Comparison of ENCODE assay signal across 12 mouse cellular contexts in the genomic region with DNA sequence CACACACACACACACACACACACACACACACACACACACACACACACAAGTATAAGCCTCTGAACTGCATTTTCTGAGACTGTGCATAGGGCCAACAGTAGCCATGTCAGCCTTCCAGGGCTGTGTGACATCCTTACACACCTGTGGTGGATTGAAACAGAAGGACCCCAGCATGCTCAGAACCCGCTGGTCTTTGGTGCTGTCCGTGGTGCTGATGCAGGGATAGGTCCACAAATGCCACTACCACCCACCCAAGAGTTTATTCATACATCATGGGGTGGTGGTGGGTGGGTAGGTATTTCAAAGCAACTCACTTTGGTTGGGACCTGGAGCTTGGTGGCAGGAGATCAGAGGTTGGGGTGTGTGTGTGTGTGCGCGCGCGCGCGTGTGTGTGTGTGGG. TPM values are rescaled to one million over a fixed set of nuclear protein-coding genes. Genes with fewer than 3 reads are reported as not detected.
A peak's percentile ranks its signal among the peaks of the same experiment; 100 is the strongest.
DNase-seq lines count a peak whose midpoint lies in the region.
"Had no signal": no experiment of that assay in that cellular context is flagged by ENCODE, and none has a peak within 500 bp of the region (broad histone marks: within the 10 kb centered on the region; RNA-seq: fewer than 3 reads in every experiment).

No protein-coding gene starts in this region.

- peak; percentile 33 to 63 for DNase-seq in adrenal gland, postnatal 36 days
- no peak for DNase-seq in adrenal gland, adult 2 months
- peak; percentile 38 for DNase-seq in lung, postnatal 10 days
- DNase-seq in lung, adult 18-20 months = no peak
- peak; percentile 15 for DNase-seq in c-Kit-positive CD71-positive TER-119-positive erythroid progenitor cells, embryonic 14.5 days (ENCODE audit: low spot score)
- peak; percentile 73 for DNase-seq in mesoderm, embryonic 11.5 days (ENCODE audit: low read depth, low spot score)
- no peak for DNase-seq in T-cell, adult 2 months (ENCODE audit: low spot score)
- no peak for DNase-seq in layer of hippocampus, postnatal 14 days (ENCODE audit: low spot score in 2 of 2)

RNA-seq across cellular contexts. Expression of gene Cryba2, which starts 1.4 kb away (rescaled TPM):
- under 1 TPM in 1 of 2 experiments, not detected in 1; 0.56 TPM for total RNA-seq in adrenal gland, postnatal 36 days (2021)
- total RNA-seq in adrenal gland, adult 2 months (2021) = 1 to 10 TPM in 1 of 2 experiments, under 1 TPM in 1; 0.52 to 1.8 TPM
- polyA plus RNA-seq in adrenal gland, adult 2 months (2012; rRNA removed) = 0.55 and 0.85 TPM in 2 replicates
- under 1 TPM in 1 of 2 experiments, not detected in 1; 0.91 TPM for total RNA-seq in layer of hippocampus, postnatal 14 days (2021)
- total RNA-seq: gastrocnemius, adult 18-20 months had no signal
- polyA plus RNA-seq: inflammation-experienced regulatory T-cells, adult 6 months; liver, embryonic 16.5 days; urinary bladder, adult 2 months had no signal

RNA-seq across cellular contexts. Expression of gene Fev, which starts 6.3 kb away (rescaled TPM):
- 1 to 10 TPM in 1 of 2 experiments, under 1 TPM in 1; 0.93 to 1.1 TPM for total RNA-seq in adrenal gland, postnatal 36 days (2021)
- 1 to 10 TPM; 1.3 to 2.0 TPM for total RNA-seq in adrenal gland, adult 2 months (2021)
- 1.8 and 3.1 TPM in 2 replicates for polyA plus RNA-seq in adrenal gland, adult 2 months (2012; rRNA removed)
- not detected for total RNA-seq in layer of hippocampus, postnatal 14 days (2021)
- total RNA-seq: gastrocnemius, adult 18-20 months had no signal
- polyA plus RNA-seq: inflammation-experienced regulatory T-cells, adult 6 months; liver, embryonic 16.5 days; urinary bladder, adult 2 months had no signal

RNA-seq across cellular contexts. Expression of gene Cdk5r2, which starts 36.8 kb away (rescaled TPM):
- 1 to 10 TPM; 2.8 to 3.5 TPM for total RNA-seq in adrenal gland, postnatal 36 days (2021)
- 1 to 10 TPM; 3.1 to 4.6 TPM for total RNA-seq in adrenal gland, adult 2 months (2021)
- polyA plus RNA-seq in adrenal gland, adult 2 months (2012; rRNA removed) = 8.7 and 11.6 TPM in 2 replicates
- 100 to 1,000 TPM; 270 to 283 TPM for total RNA-seq in layer of hippocampus, postnatal 14 days (2021)
- total RNA-seq: gastrocnemius, adult 18-20 months had no signal
- polyA plus RNA-seq: inflammation-experienced regulatory T-cells, adult 6 months; liver, embryonic 16.5 days had no signal

RNA-seq across cellular contexts. Expression of gene Cfap65, which starts 43.9 kb away (rescaled TPM):
- total RNA-seq in adrenal gland, postnatal 36 days (2021) = not detected
- under 1 TPM in 1 of 2 experiments, not detected in 1; 0.07 TPM for total RNA-seq in adrenal gland, adult 2 months (2021)
- 0.02 and 0.04 TPM in 2 replicates for polyA plus RNA-seq in adrenal gland, adult 2 months (2012; rRNA removed)
- 1 to 10 TPM; 1.6 to 3.8 TPM for total RNA-seq in layer of hippocampus, postnatal 14 days (2021)
- total RNA-seq: gastrocnemius, adult 18-20 months had no signal
- polyA plus RNA-seq: inflammation-experienced regulatory T-cells, adult 6 months; liver, embryonic 16.5 days; urinary bladder, adult 2 months had no signal

RNA-seq across cellular contexts. Expression of gene Ihh, which starts 60.0 kb away (rescaled TPM):
- not detected for total RNA-seq in adrenal gland, postnatal 36 days (2021)
- total RNA-seq in adrenal gland, adult 2 months (2021) = under 1 TPM in 1 of 2 experiments, not detected in 1; 0.31 TPM
- polyA plus RNA-seq in adrenal gland, adult 2 months (2012; rRNA removed) = 0.03 and 0.32 TPM in 2 replicates
- under 1 TPM; 0.35 to 0.60 TPM for total RNA-seq in layer of hippocampus, postnatal 14 days (2021)
- polyA plus RNA-seq: inflammation-experienced regulatory T-cells, adult 6 months had no signal

Comparison
In these comparisons a context has a peak if more than half of its experiments do, and no peak if none do; other contexts are left out.
1. DNase-seq: peak in adrenal gland, postnatal 36 days (2 of 2), lung, postnatal 10 days (single experiment), c-Kit-positive CD71-positive TER-119-positive erythroid progenitor cells, embryonic 14.5 days (single experiment) and mesoderm, embryonic 11.5 days (single experiment); none in adrenal gland, adult 2 months (single experiment), lung, adult 18-20 months (0 of 2), T-cell, adult 2 months (single experiment) and layer of hippocampus, postnatal 14 days (0 of 2).
2. RNA of gene Cdk5r2, which starts 36.8 kb away (total RNA-seq): 270 to 283 TPM in layer of hippocampus, postnatal 14 days; 3.1 to 4.6 TPM in adrenal gland, adult 2 months and 2.8 to 3.5 TPM in adrenal gland, postnatal 36 days; every median in the first group is over 10 times any median in the second.